Mouse (Mus musculus): ENCODE results near the gene Trp73. TPM values are rescaled to one million over a fixed set of nuclear protein-coding genes. Genes with fewer than 3 reads are reported as not detected.

The Trp73 gene
- total RNA-seq, 1 experiment = 2.6 TPM

DNA sequence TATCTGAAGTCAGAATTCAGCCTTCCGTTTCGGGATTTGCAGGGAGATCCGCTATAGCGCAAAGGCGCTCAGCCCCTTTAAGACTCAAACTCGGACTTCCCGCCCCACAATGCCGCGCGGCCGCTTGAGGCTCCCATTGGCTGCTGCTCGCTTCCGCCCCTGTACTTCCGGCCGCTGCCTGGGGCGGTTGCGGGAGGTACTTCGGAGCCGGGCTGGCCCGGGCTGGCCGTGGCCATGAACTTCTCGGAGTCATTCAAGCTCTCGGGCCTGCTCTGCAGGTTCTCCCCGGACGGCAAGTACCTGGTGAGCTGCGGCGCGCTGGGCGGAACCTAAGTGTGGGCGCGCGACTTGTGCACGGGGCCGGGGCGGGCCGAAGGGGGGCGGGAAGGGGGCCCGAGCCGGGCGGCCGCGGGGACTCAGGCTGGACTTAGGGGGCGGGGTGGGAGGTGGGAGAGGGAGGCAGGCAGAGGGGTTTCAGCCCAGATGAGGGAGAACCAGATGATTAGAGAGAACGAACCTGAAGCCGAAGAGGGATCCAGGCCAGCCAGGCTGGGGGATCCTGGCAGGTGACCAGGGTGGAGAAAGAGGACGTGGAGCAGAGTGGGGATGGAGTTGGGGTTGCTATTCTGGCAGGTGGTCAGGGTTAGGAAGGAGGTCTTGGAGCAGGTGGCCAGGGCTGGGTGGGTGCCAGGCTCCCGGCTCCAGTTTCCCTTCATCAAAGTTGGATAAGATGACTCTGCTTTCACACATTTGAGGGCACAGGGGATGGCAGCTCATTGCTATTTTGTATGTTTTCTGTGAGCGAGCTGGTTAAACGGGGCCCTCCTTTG, 2.4 kb upstream of the Trp73 start, which contains the start of gene Wrap73:
TSS of gene Wrap73 (plus strand) at position 162 of the 830 bp plus-strand sequence.
- Histone ChIP-seq H3K36me3 (ENCODE audit: control insufficient read depth, insufficient read depth, low read length, poor library complexity, severe bottlenecking) (peaks cover 2% of the 10 kb centered on the region; the same call in 1 of the 2 replicates), H3K27ac (ENCODE audit: insufficient read depth, low read depth, low read length, poor library complexity, severe bottlenecking) (no peak within 1 kb of the TSS), H3K9ac (ENCODE audit: insufficient read depth, low read depth, low read length, poor library complexity, severe bottlenecking) (peak within 1 kb of the TSS; percentile 75), H3K4me1 (ENCODE audit: control insufficient read depth in 2 of 2, insufficient read depth in 2 of 2, low read length in 2 of 2, poor library complexity in 1 of 2) (peaks cover 0 to 2% of the 10 kb centered on the region in 2 experiments; a peak in 1 of 4 replicates), H3K4me3 (ENCODE audit: insufficient read depth in 1 of 2, low read depth in 1 of 2, low read length in 2 of 2, poor library complexity in 1 of 2, severe bottlenecking in 1 of 2) (peak within 1 kb of the TSS; percentile 81 to 97), H3K9me3 (ENCODE audit: control insufficient read depth, insufficient read depth, low read depth, low read length) (no peaks in the 10 kb centered on the region)
- DNase-seq (ENCODE audit: low read depth, low spot score) = peak; percentile 84
- TF ChIP-seq CHD2 (IDR thresholded peaks at IDR 0.05; ENCODE audit: low read depth, low read length) (peak; percentile 66), ZNF384 (IDR thresholded peaks at IDR 0.05; ENCODE audit: low read depth, low read length) (no peak), ZC3H11A (IDR thresholded peaks at IDR 0.05; ENCODE audit: borderline replicate concordance, low read depth, low read length) (no peak), MAFK (IDR thresholded peaks at IDR 0.05; ENCODE audit: insufficient read depth, low read depth, low read length) (no peak), HCFC1 (IDR thresholded peaks at IDR 0.05; ENCODE audit: borderline replicate concordance, insufficient read depth, low read length) (peak; percentile 88)
- in situ Hi-C loops (cut with MboI; ENCODE audit: low sequenced_read_pairs in 2 of 2, unreplicated experiment in 2 of 2) = no loop called here

DNA sequence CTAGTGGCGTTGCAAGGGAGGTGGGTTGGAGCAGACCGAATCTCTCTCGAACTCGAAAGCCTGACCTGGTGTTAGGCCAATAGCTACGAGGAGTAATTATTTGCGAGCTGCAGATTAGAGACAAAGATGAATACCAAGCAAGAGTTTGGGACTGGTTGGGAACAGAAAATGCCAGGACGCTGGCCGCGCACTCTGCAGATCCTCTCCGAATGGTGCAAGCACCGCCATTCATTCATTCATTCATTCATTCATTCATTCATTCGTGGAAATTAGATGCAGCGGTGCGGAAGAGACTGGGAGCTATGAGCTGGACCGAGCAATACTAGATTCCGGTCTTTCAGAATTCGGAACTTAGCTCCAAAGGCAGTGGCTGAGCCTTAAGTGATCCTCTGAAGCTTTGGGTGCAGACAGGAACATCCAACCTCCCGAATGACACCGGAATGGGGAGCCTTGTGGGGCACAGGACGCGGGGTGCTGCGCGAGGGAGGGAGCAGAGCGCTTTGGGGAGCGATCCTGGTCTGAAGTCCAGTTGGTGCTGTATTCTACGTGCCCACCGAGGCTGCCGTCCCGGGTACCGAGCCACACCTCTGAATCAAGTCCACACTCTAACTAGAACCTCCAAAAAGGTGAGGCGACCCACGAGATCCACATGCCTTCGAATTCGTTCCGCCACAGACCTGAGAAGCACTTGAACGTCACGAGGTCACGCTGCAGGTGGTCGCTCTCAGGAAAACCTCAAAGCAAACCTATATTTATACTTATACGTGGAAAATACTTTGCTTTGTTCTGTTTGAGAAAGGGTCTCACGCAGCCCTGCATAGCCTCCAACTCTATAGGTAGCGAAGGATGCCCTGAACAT, 1.2 kb upstream of the Trp73 start:
- Histone ChIP-seq H3K36me3 (ENCODE audit: control insufficient read depth, insufficient read depth, low read length, poor library complexity, severe bottlenecking) (peaks cover 2% of the 10 kb centered on the region; the same call in 1 of the 2 replicates), H3K4me3 (ENCODE audit: insufficient read depth in 1 of 2, low read depth in 1 of 2, low read length in 2 of 2, poor library complexity in 1 of 2, severe bottlenecking in 1 of 2) (no peak overlapping the region; a peak in 1 of 4 replicates), H3K9me3 (ENCODE audit: control insufficient read depth, insufficient read depth, low read depth, low read length) (no peaks in the 10 kb centered on the region), H3K4me1 (ENCODE audit: control insufficient read depth in 2 of 2, insufficient read depth in 2 of 2, low read length in 2 of 2, poor library complexity in 1 of 2) (peaks cover 0 to 2% of the 10 kb centered on the region in 2 experiments; a peak in 1 of 4 replicates), H3K9ac (ENCODE audit: insufficient read depth, low read depth, low read length, poor library complexity, severe bottlenecking) (no peak overlapping the region), H3K27ac (ENCODE audit: insufficient read depth, low read depth, low read length, poor library complexity, severe bottlenecking) (no peak overlapping the region)
- DNase-seq (ENCODE audit: low read depth, low spot score) = no peak
- TF ChIP-seq HCFC1 (IDR thresholded peaks at IDR 0.05; ENCODE audit: borderline replicate concordance, insufficient read depth, low read length) (no peak), ZNF384 (IDR thresholded peaks at IDR 0.05; ENCODE audit: low read depth, low read length) (no peak), ZC3H11A (IDR thresholded peaks at IDR 0.05; ENCODE audit: borderline replicate concordance, low read depth, low read length) (no peak), CHD2 (IDR thresholded peaks at IDR 0.05; ENCODE audit: low read depth, low read length) (no peak), MAFK (IDR thresholded peaks at IDR 0.05; ENCODE audit: insufficient read depth, low read depth, low read length) (no peak)
- in situ Hi-C loops (cut with MboI; ENCODE audit: low sequenced_read_pairs in 2 of 2, unreplicated experiment in 2 of 2) = no loop called here

DNA sequence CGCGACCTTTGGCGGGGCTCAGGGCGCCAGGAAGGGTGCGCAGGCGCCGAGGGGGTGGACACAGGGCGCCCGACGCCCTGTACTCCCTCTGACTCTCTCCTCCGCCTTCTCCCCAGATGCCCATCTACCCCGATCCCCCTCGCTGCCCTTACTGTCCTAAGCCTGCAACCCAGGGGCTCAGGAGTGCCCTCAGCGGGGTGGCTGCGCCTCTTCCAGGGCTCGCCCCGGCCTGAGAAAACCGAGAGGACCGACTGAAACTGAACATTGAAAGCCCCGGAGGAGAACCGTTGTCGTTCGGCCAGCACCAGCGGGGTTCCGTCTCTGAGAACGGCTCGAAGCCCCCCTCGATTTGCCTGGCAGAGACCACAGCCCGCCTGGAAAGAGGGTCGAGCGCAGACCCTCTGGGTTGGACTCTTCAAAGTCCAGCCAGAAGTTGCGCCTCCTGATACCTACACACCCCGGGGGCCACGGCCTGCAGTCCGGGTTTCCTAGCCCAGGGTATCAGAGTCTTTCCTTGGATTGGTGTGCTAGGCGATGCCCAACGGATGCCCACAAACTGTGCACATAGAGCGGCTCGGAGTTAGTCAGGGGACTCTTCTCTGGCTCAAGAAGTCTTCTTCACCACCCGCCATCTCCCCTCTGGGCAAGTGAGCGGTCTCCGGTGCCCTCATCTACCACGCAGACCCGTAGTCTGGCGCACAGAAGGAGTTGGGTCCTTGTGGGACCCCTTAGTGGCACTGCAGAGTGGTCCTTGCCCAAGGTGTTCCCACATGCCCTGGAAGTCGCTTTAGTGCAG, 403 bp upstream of the Trp73 start:
- Histone ChIP-seq H3K36me3 (ENCODE audit: control insufficient read depth, insufficient read depth, low read length, poor library complexity, severe bottlenecking) (peaks cover 2% of the 10 kb centered on the region; the same call in 1 of the 2 replicates), H3K9me3 (ENCODE audit: control insufficient read depth, insufficient read depth, low read depth, low read length) (no peaks in the 10 kb centered on the region), H3K27ac (ENCODE audit: insufficient read depth, low read depth, low read length, poor library complexity, severe bottlenecking) (no peak overlapping the region), H3K4me3 (ENCODE audit: insufficient read depth in 1 of 2, low read depth in 1 of 2, low read length in 2 of 2, poor library complexity in 1 of 2, severe bottlenecking in 1 of 2) (peak overlapping the region; percentile 42 to 57; a peak in 3 of 4 replicates), H3K4me1 (ENCODE audit: control insufficient read depth in 2 of 2, insufficient read depth in 2 of 2, low read length in 2 of 2, poor library complexity in 1 of 2) (peaks cover 0 to 2% of the 10 kb centered on the region in 2 experiments; a peak in 1 of 4 replicates), H3K9ac (ENCODE audit: insufficient read depth, low read depth, low read length, poor library complexity, severe bottlenecking) (peak overlapping the region; percentile 10; the same call in 1 of the 2 replicates)
- TF ChIP-seq MAFK (IDR thresholded peaks at IDR 0.05; ENCODE audit: insufficient read depth, low read depth, low read length) (no peak), ZNF384 (IDR thresholded peaks at IDR 0.05; ENCODE audit: low read depth, low read length) (no peak), HCFC1 (IDR thresholded peaks at IDR 0.05; ENCODE audit: borderline replicate concordance, insufficient read depth, low read length) (no peak), CHD2 (IDR thresholded peaks at IDR 0.05; ENCODE audit: low read depth, low read length) (no peak), ZC3H11A (IDR thresholded peaks at IDR 0.05; ENCODE audit: borderline replicate concordance, low read depth, low read length) (no peak)
- DNase-seq (ENCODE audit: low read depth, low spot score) = no peak
- in situ Hi-C loops (cut with MboI; ENCODE audit: low sequenced_read_pairs in 2 of 2, unreplicated experiment in 2 of 2) = no loop called here
